Mouse (Mus musculus) spleen, adult 12 weeks (tissue): Measurements from ENCODE around the gene Mettl11b.
"Not testable (repeated sequence)": the region's sequence is repeated elsewhere in the genome, so short reads cannot be mapped to it uniquely, and the experiment has no call there.

ENCODE experiments used
- DNase-seq: peaks from one replicate; pipeline ENCODE4 v3.0.0; 2022; ENCODE audit warnings: low spot score

Mettl11b gene

DNA sequence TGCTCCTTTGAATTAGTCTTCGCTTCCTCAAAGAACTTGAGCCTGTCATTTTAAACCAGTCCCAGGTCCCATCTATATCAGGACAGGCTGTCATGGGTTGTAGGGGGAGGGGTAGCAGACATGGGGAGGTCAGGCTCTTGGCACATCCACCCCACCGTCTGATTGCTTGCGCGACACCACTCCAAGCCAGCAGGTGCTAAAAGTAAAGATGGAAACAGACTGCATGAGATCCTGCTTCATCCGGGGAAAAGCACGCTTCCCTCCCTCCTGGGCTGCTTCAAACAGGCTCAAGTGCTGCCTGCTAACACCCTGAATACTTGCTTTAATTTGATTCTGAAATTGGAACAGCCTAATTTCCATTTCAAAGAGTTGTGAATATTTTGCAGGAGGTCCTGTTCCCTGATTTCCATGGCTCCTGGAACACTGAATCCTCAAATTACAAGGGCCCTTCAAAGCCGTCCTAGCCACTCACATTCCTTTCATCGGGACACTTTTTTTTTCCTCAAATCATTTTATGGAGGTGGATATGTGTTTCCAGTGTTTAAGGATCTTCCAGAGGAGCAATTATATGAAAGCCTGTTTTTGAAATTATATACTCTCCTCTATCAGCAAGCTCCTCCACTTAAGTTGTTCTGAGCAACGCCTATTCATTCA, at the start of gene Mettl11b:
Gene Mettl11b, minus strand, starts transcription at position 127 of the 654 bp plus-strand sequence.
- no peak for DNase-seq

DNA sequence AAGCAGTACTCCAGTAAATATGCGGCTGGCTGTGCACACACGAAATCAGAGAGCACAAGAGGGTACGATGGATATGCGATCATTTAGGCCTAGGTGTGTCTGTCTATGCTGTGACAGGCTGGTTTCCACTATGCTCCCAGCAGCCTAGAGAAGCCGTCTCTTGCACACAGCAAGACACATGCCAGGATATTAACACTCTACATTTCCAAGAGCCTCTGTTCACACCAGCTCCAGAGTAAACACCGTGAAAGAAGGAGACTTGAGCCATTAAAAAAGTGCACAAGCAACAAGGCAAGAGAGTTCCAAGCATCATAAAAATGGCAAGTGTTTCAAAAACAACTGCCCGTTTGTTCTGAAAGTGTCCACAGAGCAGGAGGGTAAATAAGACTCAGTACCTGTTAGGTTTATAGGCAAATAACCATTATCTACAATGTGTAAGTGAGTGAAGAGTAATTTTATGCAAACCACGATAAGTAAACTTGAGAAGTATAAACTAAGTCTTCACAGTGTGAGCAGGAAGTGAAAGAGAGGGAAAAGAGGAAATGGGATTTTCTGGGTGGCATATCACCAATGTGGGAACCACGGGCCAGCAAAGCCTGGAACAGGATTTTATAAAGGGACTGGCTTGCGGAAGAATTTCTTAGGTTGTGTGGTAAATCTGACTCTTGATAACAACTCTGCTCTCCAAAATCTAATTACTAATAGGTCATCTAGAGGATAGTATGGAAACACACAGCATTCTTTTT, 32.6 kb upstream of the Mettl11b start:
- no peak for DNase-seq

- no peak for DNase-seq
Observed at GRCm38 (mm10) chr1:163751360-163751992, 26.4 kb upstream of the Mettl11b start.

GRCm38 (mm10) chr1:163737239-163737533, 12.2 kb upstream of the Mettl11b start:
- no peak for DNase-seq

DNA sequence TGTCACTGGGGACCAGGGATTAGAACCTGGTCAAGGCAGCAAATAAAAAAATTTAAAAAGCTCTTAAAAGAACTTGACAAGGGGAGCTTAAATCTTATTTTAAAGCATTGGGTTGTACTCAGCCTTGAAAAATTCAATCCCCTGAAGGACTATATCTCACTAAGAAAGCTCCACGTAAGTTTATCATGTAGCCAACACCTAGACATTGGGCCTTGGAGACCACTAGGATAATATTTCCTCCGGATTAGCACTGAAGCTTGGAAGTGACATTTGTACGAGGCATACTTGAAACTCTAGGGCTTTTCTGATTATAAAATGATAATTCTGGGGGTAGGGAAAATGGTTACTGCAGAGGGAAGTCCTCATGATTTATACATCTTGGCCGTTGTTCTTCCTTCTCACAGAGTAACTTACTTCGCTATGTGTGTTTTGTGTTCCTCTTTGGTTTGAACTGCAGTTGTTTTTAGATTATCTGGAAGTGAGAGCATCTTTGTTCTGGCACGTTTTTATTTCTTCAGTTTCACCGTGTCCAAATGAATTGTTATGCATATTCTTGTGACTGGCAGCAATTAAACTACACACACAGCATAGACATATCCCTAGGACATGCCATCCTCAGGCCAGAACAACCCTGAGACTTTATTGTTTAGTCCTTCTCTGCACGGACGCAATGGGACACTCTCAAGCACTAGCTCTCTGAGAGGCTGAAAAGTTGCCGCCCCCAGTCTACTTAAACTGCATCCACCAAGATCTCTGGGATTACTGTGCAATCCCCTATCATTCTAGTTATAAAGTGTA, 11.6 kb upstream of the Mettl11b start:
- DNase-seq, result no peak

- DNase-seq, result not testable (repeated sequence)
Observed at GRCm38 (mm10) chr1:163731166-163731565, 6.1 kb upstream of the Mettl11b start.

- DNase-seq, result no peak
Observed at GRCm38 (mm10) chr1:163723913-163724312, 1.1 kb downstream of the Mettl11b start.

- no peak for DNase-seq
Observed at GRCm38 (mm10) chr1:163708618-163709017, 16.4 kb downstream of the Mettl11b start.

- DNase-seq, result no peak
Observed at GRCm38 (mm10) chr1:163700571-163700970, 24.5 kb downstream of the Mettl11b start.

DNA sequence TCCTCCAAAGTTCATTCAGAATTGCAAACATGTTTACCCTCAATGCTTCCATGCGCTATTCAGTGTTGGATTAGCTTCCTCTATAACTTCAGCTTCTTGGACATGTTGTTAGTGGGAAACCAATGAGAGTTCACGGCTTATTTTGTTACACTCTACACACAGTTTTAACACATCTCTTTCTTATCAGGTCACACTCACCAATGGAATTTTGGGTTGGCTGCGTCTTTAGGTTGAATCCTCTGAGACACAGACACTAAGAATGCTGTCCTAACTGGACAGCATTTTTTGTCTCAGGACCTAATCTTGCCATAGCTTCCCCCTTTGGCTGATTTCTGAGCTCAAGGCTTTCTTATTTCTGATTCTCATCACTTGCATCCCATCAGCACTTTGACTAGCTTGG, 25.3 kb downstream of the Mettl11b start:
- no peak for DNase-seq

DNA sequence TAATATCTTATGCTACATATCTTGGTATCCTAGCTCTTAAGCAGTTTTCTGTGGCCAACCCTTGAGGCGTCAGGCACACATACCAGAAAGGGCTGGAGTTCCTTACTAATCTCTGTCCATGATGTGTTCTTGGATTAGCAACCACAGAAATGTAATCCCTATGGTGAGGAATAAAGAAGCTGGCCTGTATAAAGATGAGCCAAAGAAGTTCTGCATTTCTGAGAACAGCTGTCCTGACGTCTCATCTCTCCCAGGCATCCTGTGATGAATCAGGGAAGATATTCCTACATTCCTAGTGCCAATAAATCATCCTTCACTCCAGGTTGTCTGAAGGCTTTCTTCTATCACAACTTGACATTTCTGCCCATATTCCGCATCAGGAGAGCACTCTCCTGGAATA, 33.2 kb downstream of the Mettl11b start:
- DNase-seq, result no peak

DNA sequence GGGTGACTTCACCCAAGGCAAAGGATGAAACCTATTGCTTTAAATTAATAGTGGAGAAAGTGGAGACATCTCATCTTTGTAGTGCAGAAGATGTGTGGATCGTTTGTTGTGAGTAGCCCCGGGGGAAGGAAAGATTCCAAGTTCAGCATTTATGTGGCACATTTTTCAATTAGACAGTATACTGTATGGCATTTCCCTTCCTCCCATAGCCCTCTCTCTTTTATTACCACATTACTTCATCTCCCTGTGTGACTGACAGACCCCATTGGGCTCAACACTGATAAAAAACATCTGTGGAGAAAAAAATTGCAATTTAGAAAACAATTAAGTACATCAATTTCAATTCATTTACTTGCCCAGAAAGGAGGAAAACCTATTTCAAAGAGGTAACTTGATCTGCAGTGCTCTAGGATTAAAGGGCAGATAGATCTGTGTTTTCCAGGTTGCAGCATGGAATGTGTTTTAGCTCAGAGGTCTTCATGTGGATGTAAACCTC, 42.0 kb downstream of the Mettl11b start:
- DNase-seq, result no peak

DNA sequence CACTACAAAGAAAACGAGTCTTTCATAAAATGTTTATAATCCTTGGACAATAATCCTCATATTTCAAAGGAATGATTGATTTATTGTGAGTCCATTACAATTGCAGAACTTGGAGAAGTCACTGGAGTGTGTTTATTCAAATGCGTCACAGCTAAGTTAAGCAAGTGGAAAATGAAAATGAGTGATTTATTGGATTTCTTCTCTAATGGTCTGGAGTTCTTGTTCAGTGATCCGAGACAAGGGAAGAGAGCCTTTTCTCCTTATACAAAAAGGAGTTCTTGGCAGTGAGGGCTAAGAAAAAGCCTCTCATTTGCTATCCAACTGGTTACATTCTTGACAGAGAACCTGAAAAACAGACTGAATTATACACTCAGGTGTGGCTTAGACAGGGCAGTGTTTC, 42.9 kb downstream of the Mettl11b start:
- DNase-seq, result no peak

DNA sequence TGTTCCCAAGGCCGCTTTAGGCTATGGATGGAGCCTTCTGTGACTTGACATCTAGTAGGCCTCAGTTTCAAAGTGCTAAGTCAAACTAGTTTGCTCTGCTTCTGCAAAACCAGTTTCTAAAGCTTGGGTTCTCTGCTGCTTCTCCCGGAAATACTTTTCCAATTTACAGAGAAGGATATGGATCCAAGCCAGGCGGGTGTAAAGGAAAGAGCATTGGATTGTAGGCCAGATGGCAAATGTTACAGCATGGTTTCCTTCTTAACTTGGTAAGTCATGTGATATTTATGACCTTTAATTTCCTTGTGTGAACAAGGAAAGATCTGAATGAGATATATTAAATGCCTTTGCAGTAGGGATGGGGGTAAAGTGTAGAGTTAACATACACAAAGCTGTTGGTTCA, 52.2 kb downstream of the Mettl11b start:
- DNase-seq, result no peak

GRCm38 (mm10) chr1:163671326-163671725, 53.7 kb downstream of the Mettl11b start:
- DNase-seq, result no peak

- DNase-seq, result no peak
Observed at GRCm38 (mm10) chr1:163670702-163671101, 54.3 kb downstream of the Mettl11b start.

DNA sequence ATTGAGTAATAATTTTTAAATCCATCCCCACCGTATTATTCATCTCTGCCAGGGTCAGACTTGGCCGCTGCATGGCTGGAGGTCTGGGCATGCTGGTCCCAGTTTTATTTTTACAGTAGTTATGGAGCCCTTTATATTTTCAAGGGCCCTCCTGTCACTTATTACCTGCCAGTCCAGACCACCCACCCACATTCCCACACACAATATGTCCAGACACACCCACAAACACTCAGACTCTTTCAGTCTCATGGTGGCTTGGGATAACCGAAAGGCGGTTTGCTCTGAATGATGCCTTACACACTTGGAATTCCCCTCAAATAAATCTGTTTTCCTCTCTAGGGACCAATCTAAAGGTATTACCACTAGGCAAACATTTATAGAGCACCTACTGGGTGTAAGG, 55.1 kb downstream of the Mettl11b start:
- no peak for DNase-seq

DNA sequence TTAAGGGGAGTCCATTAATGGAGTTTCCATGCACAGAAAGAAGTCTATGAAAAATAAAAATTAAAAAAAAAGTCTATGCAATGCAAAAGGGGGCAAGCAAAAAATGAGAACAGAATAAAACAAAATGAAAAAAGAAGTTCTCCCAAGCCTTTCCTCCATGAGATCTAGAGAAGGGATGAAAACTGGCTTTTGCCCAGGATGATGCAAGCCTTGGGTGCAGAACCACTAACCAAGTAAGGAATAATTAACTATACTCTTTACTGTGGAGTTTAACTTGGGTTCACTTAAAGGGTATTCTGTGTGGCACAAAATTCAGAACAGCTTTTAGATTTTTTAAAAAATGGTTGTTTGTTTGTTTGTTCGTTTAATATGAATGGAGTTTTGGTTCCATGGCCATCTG, 62.6 kb downstream of the Mettl11b start:
- DNase-seq, result no peak

GRCm38 (mm10) chr1:163658535-163658928, 66.5 kb downstream of the Mettl11b start:
- no peak for DNase-seq

GRCm38 (mm10) chr1:163657766-163658534, 67.1 kb downstream of the Mettl11b start:
- DNase-seq, result no peak

GRCm38 (mm10) chr1:163657056-163657455, 68.0 kb downstream of the Mettl11b start:
- DNase-seq, result no peak

- DNase-seq, result no peak
Observed at GRCm38 (mm10) chr1:163656432-163656831, 68.6 kb downstream of the Mettl11b start.
